Mouse (Mus musculus) B cell, adult (primary cell): ENCODE results near the gene Fut8. TPM values are rescaled to one million over a fixed set of nuclear protein-coding genes. Genes with fewer than 3 reads are reported as not detected.

ENCODE experiments used
- total RNA-seq: library from RNA; stranded (reverse); gene quantifications from 4 replicates; pipeline ENCODE4 v1.2.4, GENCODE M21; 2023; ENCODE audit not compliant: inconsistent age

The Fut8 gene
- total RNA-seq: 19.1 to 21.9 TPM (median 20.3 TPM) in 4 replicates

GRCm38 (mm10) chr12:77237950-77238530 lies at the start of gene Fut8:
Gene Fut8, plus strand, starts transcription at chr12:77238125.

